31 mouse cellular contexts compared by ENCODE assay signal in the genomic region with DNA sequence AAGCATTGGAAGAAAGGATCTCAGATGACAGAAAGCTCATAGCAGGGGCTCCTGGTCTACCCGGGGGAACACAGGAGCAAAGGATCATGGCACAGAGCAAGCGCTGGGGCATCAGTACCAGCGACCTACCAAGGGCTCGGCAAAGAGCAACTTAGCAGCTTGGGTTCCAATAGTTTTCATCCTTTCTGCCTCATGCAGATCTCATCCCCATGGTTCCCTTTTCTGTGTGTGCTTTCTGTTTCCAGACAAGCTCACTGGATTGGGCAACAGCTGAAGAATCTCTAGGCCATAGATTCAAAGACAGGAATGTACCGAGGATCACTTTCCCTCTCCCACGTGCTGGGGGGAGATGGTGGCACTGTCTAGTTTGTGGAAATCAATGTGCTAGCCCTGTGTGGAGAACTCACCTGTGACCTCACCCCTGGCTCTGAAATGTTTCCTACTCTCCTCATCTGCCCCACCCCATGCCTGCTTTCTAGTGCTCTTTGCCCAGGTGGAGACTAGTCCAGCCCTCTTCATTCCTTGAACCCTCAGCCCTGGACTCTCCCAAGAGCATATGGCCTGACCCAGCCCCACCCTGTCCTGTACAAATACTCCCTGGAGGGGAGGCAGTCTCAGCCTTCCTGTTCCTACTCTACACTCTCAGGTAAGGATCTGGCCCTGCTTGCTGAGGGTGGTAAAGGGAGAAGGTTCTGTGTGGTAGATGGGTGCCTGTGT. TPM values are rescaled to one million over a fixed set of nuclear protein-coding genes. Genes with fewer than 3 reads are reported as not detected.
DNase-seq lines count a peak whose midpoint lies in the region; ATAC-seq and TF ChIP-seq lines count a peak whose summit lies in the region.
"Had no signal": no experiment of that assay in that cellular context is flagged by ENCODE, and none has a peak within 500 bp of the region (broad histone marks: within the 10 kb centered on the region; RNA-seq: fewer than 3 reads in every experiment).

A gene (plus strand): TSS at position 612 of the 717 bp plus-strand sequence.

- no peak for TF ChIP-seq EP300 in liver, postnatal 0 days (IDR thresholded peaks at IDR 0.05; ENCODE audit: low read depth)

- WGBS in liver, embryonic 12.5 days (ENCODE audit: insufficient replicate concordance): 57% methylated on average over 6 of the region's 6 CpGs
- WGBS in liver, postnatal 0 days (ENCODE audit: insufficient replicate concordance): 59% methylated on average over 6 of the region's 6 CpGs
- WGBS in stomach, embryonic 15.5 days: 64% methylated on average over 6 of the region's 6 CpGs

- no peaks in the 10 kb centered on the region for H3K9me3 ChIP-seq in liver, embryonic 12.5 days (replicated peaks)
- H3K9me3 ChIP-seq in liver, postnatal 0 days (ENCODE audit: low read length): no peaks in the 10 kb centered on the region
- H3K9me3 ChIP-seq in stomach, embryonic 15.5 days: no peaks in the 10 kb centered on the region
- H3K9me3 ChIP-seq: embryonic facial prominence, embryonic 12.5 days; forebrain, embryonic 12.5 days; heart, embryonic 12.5 days; hindbrain, embryonic 12.5 days; kidney, embryonic 15.5 days; midbrain, embryonic 10.5 days had no signal

- H3K27ac ChIP-seq in liver, embryonic 12.5 days: no peak within 1 kb of the TSS
- no peak within 1 kb of the TSS for H3K27ac ChIP-seq in liver, postnatal 0 days (ENCODE audit: low read depth)
- no peak within 1 kb of the TSS for H3K27ac ChIP-seq in stomach, embryonic 15.5 days
- H3K27ac ChIP-seq: embryonic facial prominence, embryonic 12.5 days; forebrain, embryonic 12.5 days; hindbrain, embryonic 12.5 days; kidney, embryonic 15.5 days; midbrain, embryonic 10.5 days had no signal

- H3K4me2 ChIP-seq in liver, embryonic 12.5 days: no peak within 1 kb of the TSS
- no peak within 1 kb of the TSS for H3K4me2 ChIP-seq in liver, postnatal 0 days (ENCODE audit: low read depth, low read length)
- no peak within 1 kb of the TSS for H3K4me2 ChIP-seq in stomach, embryonic 15.5 days
- H3K4me2 ChIP-seq: embryonic facial prominence, embryonic 12.5 days; forebrain, embryonic 12.5 days; heart, embryonic 12.5 days; hindbrain, embryonic 12.5 days; kidney, embryonic 15.5 days had no signal

- no peaks in the 10 kb centered on the region for H3K36me3 ChIP-seq in liver, embryonic 12.5 days
- no peaks in the 10 kb centered on the region for H3K36me3 ChIP-seq in liver, postnatal 0 days (replicated peaks; ENCODE audit: insufficient read depth, low read length)
- H3K36me3 ChIP-seq in stomach, embryonic 15.5 days: no peaks in the 10 kb centered on the region
- H3K36me3 ChIP-seq: embryonic facial prominence, embryonic 12.5 days; forebrain, embryonic 12.5 days; heart, embryonic 12.5 days; hindbrain, embryonic 12.5 days; kidney, embryonic 15.5 days; midbrain, embryonic 10.5 days had no signal

- H3K4me1 ChIP-seq in liver, embryonic 12.5 days: no peaks in the 10 kb centered on the region
- no peaks in the 10 kb centered on the region for H3K4me1 ChIP-seq in liver, postnatal 0 days (ENCODE audit: insufficient read depth)
- peaks cover 13% of the 10 kb centered on the region; the same call in 1 of the 2 replicates for H3K4me1 ChIP-seq in stomach, embryonic 15.5 days
- H3K4me1 ChIP-seq: embryonic facial prominence, embryonic 12.5 days; heart, embryonic 12.5 days; hindbrain, embryonic 12.5 days; kidney, embryonic 15.5 days; midbrain, embryonic 10.5 days had no signal

- ATAC-seq in liver, embryonic 12.5 days: 0 out of 2 replicates have a peak, but pooled peaks have one; percentile 21
- no peak for ATAC-seq in liver, postnatal 0 days
- peak; percentile 67 for ATAC-seq in granulocyte monocyte progenitor cell, adult 5-6 weeks (replicated peaks; ENCODE audit: poor library complexity, severe bottlenecking)
- 0 out of 2 replicates have a peak, but pooled peaks have one; percentile 30 for ATAC-seq in megakaryocyte, adult 5-6 weeks (ENCODE audit: poor library complexity, severe bottlenecking)
- ATAC-seq in stomach, embryonic 15.5 days (ENCODE audit: insufficient read depth, low FRiP score, low read depth): peak; percentile 85
- ATAC-seq: CD4-positive, CD25-positive, alpha-beta regulatory T cell, adult 4 months; inflammation-experienced regulatory T-cells, adult 6 months had no signal

- DNase-seq in liver, postnatal 0 days: no peak
- no peak for DNase-seq in left cerebral cortex, adult 18-20 months (ENCODE audit: low spot score in 2 of 2)
- no peak for DNase-seq in cerebellum, postnatal 10 days
- DNase-seq in testis, postnatal 10 days (ENCODE audit: low spot score): no peak
- DNase-seq: adrenal gland, adult 2 months; cerebellum, adult 11 months; cerebellum, postnatal 14 days; heart, postnatal 10 days; kidney, postnatal 4 days; left cerebral cortex, postnatal 4 days; liver; thymus, adult 18-20 months; thymus, postnatal 4 days had no signal

- no peak within 1 kb of the TSS for H3K4me3 ChIP-seq in liver, embryonic 12.5 days
- H3K4me3 ChIP-seq in liver, postnatal 0 days (ENCODE audit: low read depth, low read length): no peak within 1 kb of the TSS
- H3K4me3 ChIP-seq in stomach, embryonic 15.5 days (replicated peaks): no peak within 1 kb of the TSS
- H3K4me3 ChIP-seq: embryonic facial prominence, embryonic 12.5 days; forebrain, embryonic 12.5 days; heart, embryonic 12.5 days; hindbrain, embryonic 12.5 days; kidney, embryonic 15.5 days; midbrain, embryonic 10.5 days had no signal

- peaks cover 49% of the 10 kb centered on the region for H3K27me3 ChIP-seq in liver, embryonic 12.5 days (replicated peaks)
- no peaks in the 10 kb centered on the region for H3K27me3 ChIP-seq in liver, postnatal 0 days (ENCODE audit: insufficient read depth, low read length)
- no peaks in the 10 kb centered on the region for H3K27me3 ChIP-seq in stomach, embryonic 15.5 days (replicated peaks)
- H3K27me3 ChIP-seq: embryonic facial prominence, embryonic 12.5 days had no signal

- no peak within 1 kb of the TSS for H3K9ac ChIP-seq in liver, embryonic 12.5 days
- H3K9ac ChIP-seq in liver, postnatal 0 days (replicated peaks): no peak within 1 kb of the TSS
- no peak within 1 kb of the TSS for H3K9ac ChIP-seq in stomach, embryonic 15.5 days
- H3K9ac ChIP-seq: embryonic facial prominence, embryonic 12.5 days; forebrain, embryonic 12.5 days; heart, embryonic 12.5 days; hindbrain, embryonic 12.5 days; kidney, embryonic 15.5 days had no signal

- TF ChIP-seq CTCF in liver, postnatal 0 days (IDR thresholded peaks at IDR 0.05; ENCODE audit: low read depth): no peak

RNA-seq across cellular contexts. Expression of the gene that starts here (rescaled TPM):
- not detected in 2 replicates for polyA plus RNA-seq in liver, embryonic 12.5 days (2016; fragmentation: Nextera tagmentation; extraction: Ambion mirVana)
- polyA plus RNA-seq in liver, postnatal 0 days (2015; fragmentation: Nextera tagmentation; extraction: Ambion mirVana): not detected in 2 replicates
- total RNA-seq in granulocyte monocyte progenitor cell, adult 5-6 weeks (2014; fragmentation: Nextera tagmentation): not detected in 2 replicates
- total RNA-seq in granulocyte monocyte progenitor cell, adult 5-6 weeks (2017): not detected in 2 replicates
- not detected in 2 replicates for total RNA-seq in megakaryocyte, adult 5-6 weeks (2015)
- not detected in 2 replicates for total RNA-seq in megakaryocyte, adult 5-6 weeks (2017)
- 28.1 and 31.4 TPM in 2 replicates for polyA plus RNA-seq in stomach, embryonic 15.5 days (2015; fragmentation: Nextera tagmentation; extraction: Ambion mirVana)
- not detected for total RNA-seq in left cerebral cortex, adult 18-20 months (2021)
- total RNA-seq: adrenal gland, adult 2 months; adrenal gland, postnatal 4 days; gastrocnemius, adult 18-20 months; gastrocnemius, postnatal 4 days; heart, postnatal 10 days; layer of hippocampus, postnatal 10 days; left cerebral cortex, adult 8-10 months; left cerebral cortex, postnatal 4 days; neutrophil, adult 5-6 weeks had no signal
- polyA plus RNA-seq: adrenal gland, adult 2 months; CD4-positive, CD25-positive, alpha-beta regulatory T cell, adult 4 months; embryonic facial prominence, embryonic 12.5 days; forebrain, embryonic 12.5 days; heart, embryonic 12.5 days; hindbrain, embryonic 12.5 days; inflammation-experienced regulatory T-cells, adult 6 months; kidney, embryonic 15.5 days; midbrain, embryonic 10.5 days had no signal

Comparison
In these comparisons a context has a peak if more than half of its experiments do, and no peak if none do; other contexts are left out.
1. RNA of the gene that starts here (polyA plus RNA-seq): 28.1 to 31.4 TPM in stomach, embryonic 15.5 days; not detected in liver, embryonic 12.5 days and not detected in liver, postnatal 0 days; every median in the first group is over 10 times any median in the second.
2. Peak in ATAC-seq in liver, embryonic 12.5 days; RNA of the gene not detected or under 1 TPM.
3. Peak in ATAC-seq in granulocyte monocyte progenitor cell, adult 5-6 weeks; RNA of the gene not detected or under 1 TPM.
4. Peak in ATAC-seq in megakaryocyte, adult 5-6 weeks; RNA of the gene not detected or under 1 TPM.